Mouse (Mus musculus): Measurements from ENCODE around the gene Eif4g1. TPM values are rescaled to one million over a fixed set of nuclear protein-coding genes. Genes with fewer than 3 reads are reported as not detected.

The Eif4g1 gene
- polyA plus RNA-seq, 1 experiment from 2014 or later, result 267 TPM

Other genes with a start within 250 kb of the Eif4g1 start
- 47.9 and 62.0 TPM in 2 replicates for gene Abcc5, start 241.9 kb upstream of the Eif4g1 start, polyA plus RNA-seq (2016; fragmentation: Nextera tagmentation; extraction: Ambion mirVana)
- gene Eif2b5, start 169.5 kb upstream of the Eif4g1 start, polyA plus RNA-seq (2016; fragmentation: Nextera tagmentation; extraction: Ambion mirVana), result 164 and 173 TPM in 2 replicates
- gene Dvl3, start 151.3 kb upstream of the Eif4g1 start, polyA plus RNA-seq (2016; fragmentation: Nextera tagmentation; extraction: Ambion mirVana), result 28.6 and 33.5 TPM in 2 replicates
- 536 and 586 TPM in 2 replicates for gene Ap2m1, start 132.8 kb upstream of the Eif4g1 start, polyA plus RNA-seq (2016; fragmentation: Nextera tagmentation; extraction: Ambion mirVana)
- 49.7 and 61.9 TPM in 2 replicates for gene Abcf3, start 119.7 kb upstream of the Eif4g1 start, polyA plus RNA-seq (2016; fragmentation: Nextera tagmentation; extraction: Ambion mirVana)
- gene Vwa5b2, start 78.8 kb upstream of the Eif4g1 start, polyA plus RNA-seq (2016; fragmentation: Nextera tagmentation; extraction: Ambion mirVana), result 0.30 and 0.46 TPM in 2 replicates
- 48.1 and 56.1 TPM in 2 replicates for gene Eef1akmt4, start 56.7 kb upstream of the Eif4g1 start, polyA plus RNA-seq (2016; fragmentation: Nextera tagmentation; extraction: Ambion mirVana)
- gene Gm49333, start 56.7 kb upstream of the Eif4g1 start, polyA plus RNA-seq (2016; fragmentation: Nextera tagmentation; extraction: Ambion mirVana), result not detected in 2 replicates
- 54.5 and 62.4 TPM in 2 replicates for gene Alg3, start 56.6 kb upstream of the Eif4g1 start, polyA plus RNA-seq (2016; fragmentation: Nextera tagmentation; extraction: Ambion mirVana)
- 0.50 and 0.79 TPM in 2 replicates for gene Camk2n2, start 47.0 kb upstream of the Eif4g1 start, polyA plus RNA-seq (2016; fragmentation: Nextera tagmentation; extraction: Ambion mirVana)
- 1.9 and 2.6 TPM in 2 replicates for gene Ece2, start 38.5 kb upstream of the Eif4g1 start, polyA plus RNA-seq (2016; fragmentation: Nextera tagmentation; extraction: Ambion mirVana)
- gene Psmd2, start 16.7 kb upstream of the Eif4g1 start, polyA plus RNA-seq (2016; fragmentation: Nextera tagmentation; extraction: Ambion mirVana), result 517 and 538 TPM in 2 replicates
- gene Fam131a, start 24.9 kb downstream of the Eif4g1 start, polyA plus RNA-seq (2016; fragmentation: Nextera tagmentation; extraction: Ambion mirVana), result 2.7 and 3.8 TPM in 2 replicates
- gene Polr2h, start 49.4 kb downstream of the Eif4g1 start, polyA plus RNA-seq (2016; fragmentation: Nextera tagmentation; extraction: Ambion mirVana), result 148 and 173 TPM in 2 replicates
- gene Clcn2, start 49.4 kb downstream of the Eif4g1 start, polyA plus RNA-seq (2016; fragmentation: Nextera tagmentation; extraction: Ambion mirVana), result 14.1 and 18.5 TPM in 2 replicates
- 0.41 and 1.6 TPM in 2 replicates for gene Chrd, start 64.8 kb downstream of the Eif4g1 start, polyA plus RNA-seq (2016; fragmentation: Nextera tagmentation; extraction: Ambion mirVana)
- 0.21 and 0.54 TPM in 2 replicates for gene Thpo, start 66.2 kb downstream of the Eif4g1 start, polyA plus RNA-seq (2016; fragmentation: Nextera tagmentation; extraction: Ambion mirVana)